Mouse (Mus musculus) hindbrain, embryonic 15.5 days (tissue): ENCODE results near the gene Gm45785. TPM values are rescaled to one million over a fixed set of nuclear protein-coding genes. Genes with fewer than 3 reads are reported as not detected.
A peak's percentile ranks its signal among the peaks of the same experiment; 100 is the strongest.
"Not testable (repeated sequence)": the region's sequence is repeated elsewhere in the genome, so short reads cannot be mapped to it uniquely, and the experiment has no call there.

Experiments
- ATAC-seq: fragments of 200-750 bp; cut with Nextera tagmentation; 2 replicates; pipeline ENCODE4 v1.8.0; 2017; ENCODE audit warnings: low read depth, moderate number of reproducible peaks, moderate TSS enrichment; ENCODE audit not compliant: low FRiP score
- H3K27ac ChIP-seq: fragments of 300-500 bp; sonication (generic); replicated peaks from 2 replicates; pipeline ENCODE4 v1.5.1; 2015; ENCODE audit warnings: mild to moderate bottlenecking, inconsistent platforms
- H3K27me3 ChIP-seq: fragments of 300-500 bp; sonication (generic); 2 replicates; pipeline ENCODE4 v1.6.1; 2015; ENCODE audit warnings: control low read depth, inconsistent platforms
- H3K36me3 ChIP-seq: fragments of 300-500 bp; sonication (generic); 2 replicates; pipeline ENCODE4 v1.6.1; 2015; ENCODE audit warnings: control low read depth, inconsistent platforms
- H3K4me1 ChIP-seq: fragments of 300-500 bp; sonication (generic); replicated peaks from 2 replicates; pipeline ENCODE4 v1.6.1; 2015; ENCODE audit warnings: control low read depth, inconsistent platforms
- H3K4me2 ChIP-seq: fragments of 300-500 bp; sonication (generic); 2 replicates; pipeline ENCODE4 v1.6.1; 2015; ENCODE audit warnings: moderate library complexity, mild to moderate bottlenecking, inconsistent platforms
- H3K4me3 ChIP-seq: fragments of 300-500 bp; sonication (generic); 2 replicates; pipeline ENCODE4 v1.5.1; 2015; ENCODE audit warnings: mild to moderate bottlenecking, inconsistent platforms
- H3K9ac ChIP-seq: fragments of 300-500 bp; sonication (generic); 2 replicates; pipeline ENCODE4 v1.6.1; 2015; ENCODE audit warnings: inconsistent platforms
- H3K9me3 ChIP-seq: fragments of 300-500 bp; sonication (generic); 2 replicates; pipeline ENCODE4 v1.6.1; 2016; ENCODE audit warnings: control low read depth, inconsistent platforms
- WGBS: fragments of 180-500 bp; shearing (Covaris S2); methylation state at CpG from one replicate; pipeline ENCODE4 v1.1.7; 2015; 5-methylcytosine and 5-hydroxymethylcytosine counted together
- polyA plus RNA-seq: library from polyadenylated mRNA; unstranded; fragments of >200 nt; fragmentation: Nextera tagmentation; extraction: Ambion mirVana; gene quantifications from 2 replicates; pipeline ENCODE4 v1.2.1, GENCODE M21; 2015

Gene Gm45785
- not detected in 2 replicates for polyA plus RNA-seq

DNA sequence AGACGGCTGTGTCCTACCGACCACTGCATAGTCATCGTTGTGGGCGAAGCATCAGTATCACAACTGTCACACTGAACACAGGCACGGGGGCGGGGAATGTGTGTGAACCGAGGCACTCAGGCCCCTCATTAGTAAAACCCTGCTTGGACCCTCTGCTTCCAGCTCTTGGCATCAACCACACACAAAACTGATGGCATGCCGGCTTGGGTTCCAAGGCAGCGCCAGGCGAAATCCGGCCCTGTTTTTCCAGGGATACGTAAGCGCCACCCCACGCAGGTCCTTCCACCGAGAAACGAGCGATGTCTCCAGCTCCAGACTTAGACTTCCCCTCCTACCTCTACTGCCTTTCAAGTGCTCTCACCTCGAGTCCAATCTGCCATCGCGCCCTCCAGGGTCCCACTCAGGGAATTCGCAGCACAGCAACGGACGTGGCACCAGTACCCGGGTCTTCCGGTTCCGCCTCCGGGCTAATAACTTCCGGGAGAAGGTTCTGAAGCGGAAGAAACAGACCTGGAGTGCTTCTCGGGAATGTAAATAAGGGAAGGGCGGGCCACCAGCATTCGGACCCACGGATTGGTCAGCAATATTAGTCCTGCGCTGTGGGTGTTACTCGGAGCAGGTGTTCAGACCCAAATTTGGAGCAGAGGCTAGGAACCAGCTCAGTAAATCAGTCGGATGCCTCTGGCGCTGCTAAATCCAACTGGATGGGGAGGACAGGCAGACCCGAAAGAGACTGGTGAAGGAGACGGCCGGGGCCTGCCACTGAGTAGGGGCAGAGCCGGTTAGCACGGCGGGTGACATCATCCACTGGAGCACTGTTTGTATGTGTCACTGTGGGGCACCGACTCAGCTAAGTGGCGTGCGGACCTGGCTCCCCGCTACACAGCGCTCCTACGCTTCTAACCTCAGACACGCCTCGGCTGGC, at the start of gene Gm45785:
Gene Gm45785, minus strand, starts transcription at position 472 of the 925 bp plus-strand sequence.
- Histone ChIP-seq H3K4me2 (peak within 1 kb of the TSS; percentile 80), H3K9ac (peak within 1 kb of the TSS; percentile 90), H3K4me1 (peaks cover 36% of the 10 kb centered on the region), H3K36me3 (peaks cover 38% of the 10 kb centered on the region), H3K9me3 (no peaks in the 10 kb centered on the region), H3K4me3 (peak within 1 kb of the TSS; percentile 90), H3K27me3 (no peaks in the 10 kb centered on the region), H3K27ac (peak within 1 kb of the TSS; percentile 93)
- 1% methylated on average over 51 of the region's 51 CpGs for WGBS
- peak; percentile 82 for ATAC-seq

DNA sequence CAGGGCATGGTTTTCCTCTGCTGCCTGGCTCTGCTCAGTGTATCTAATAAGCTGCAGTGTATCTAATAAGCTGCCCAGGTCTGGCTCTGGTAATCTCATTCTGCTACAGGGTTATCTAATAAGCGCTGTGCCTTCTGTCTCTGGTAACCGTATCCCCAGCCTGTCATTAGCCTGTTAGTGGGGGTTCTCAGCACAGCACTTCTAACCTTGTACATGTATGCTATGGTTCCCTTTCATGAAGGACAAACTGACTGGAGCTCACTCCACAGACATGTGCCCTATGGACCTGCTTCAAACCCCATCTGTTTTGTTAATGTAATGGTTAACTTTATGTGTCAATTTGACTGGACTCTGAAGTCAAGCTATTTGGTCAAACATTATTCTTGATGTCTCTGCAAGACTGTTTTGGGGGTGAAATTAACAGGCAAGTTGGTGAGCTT, 49.5 kb upstream of the Gm45785 start:
- no peak overlapping the region for H3K4me3 ChIP-seq
- no peak overlapping the region for H3K4me2 ChIP-seq
- no peak overlapping the region for H3K9ac ChIP-seq
- H3K27ac ChIP-seq, result no peak overlapping the region
- no peaks in the 10 kb centered on the region for H3K36me3 ChIP-seq
- 83% methylated on average over 2 of the region's 2 CpGs for WGBS
- no peaks in the 10 kb centered on the region for H3K9me3 ChIP-seq
- peaks cover 11% of the 10 kb centered on the region for H3K4me1 ChIP-seq
- no peaks in the 10 kb centered on the region for H3K27me3 ChIP-seq
- no peak for ATAC-seq

DNA sequence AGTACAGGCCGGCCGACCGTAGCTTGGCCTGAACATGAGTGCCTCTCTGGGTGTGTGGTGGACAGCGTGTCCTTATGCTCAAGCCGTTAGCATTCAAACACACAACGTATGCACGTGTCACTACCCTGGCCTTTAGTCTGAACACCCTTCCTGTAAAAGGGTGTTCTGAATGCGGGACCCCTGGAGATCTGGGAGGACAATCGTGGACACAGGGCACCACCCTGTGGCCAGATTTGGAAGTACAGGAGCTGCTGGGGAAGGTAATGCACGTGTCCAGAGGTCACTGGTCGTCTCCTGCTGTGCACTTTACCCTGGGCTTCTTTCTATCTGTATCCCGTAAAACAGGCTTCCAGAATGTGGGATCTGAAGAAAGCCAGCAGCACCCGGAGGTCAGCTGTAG, 47.1 kb upstream of the Gm45785 start:
- no peaks in the 10 kb centered on the region for H3K9me3 ChIP-seq
- peak; percentile 55 for ATAC-seq
- 25% methylated on average over 13 of the region's 13 CpGs for WGBS

DNA sequence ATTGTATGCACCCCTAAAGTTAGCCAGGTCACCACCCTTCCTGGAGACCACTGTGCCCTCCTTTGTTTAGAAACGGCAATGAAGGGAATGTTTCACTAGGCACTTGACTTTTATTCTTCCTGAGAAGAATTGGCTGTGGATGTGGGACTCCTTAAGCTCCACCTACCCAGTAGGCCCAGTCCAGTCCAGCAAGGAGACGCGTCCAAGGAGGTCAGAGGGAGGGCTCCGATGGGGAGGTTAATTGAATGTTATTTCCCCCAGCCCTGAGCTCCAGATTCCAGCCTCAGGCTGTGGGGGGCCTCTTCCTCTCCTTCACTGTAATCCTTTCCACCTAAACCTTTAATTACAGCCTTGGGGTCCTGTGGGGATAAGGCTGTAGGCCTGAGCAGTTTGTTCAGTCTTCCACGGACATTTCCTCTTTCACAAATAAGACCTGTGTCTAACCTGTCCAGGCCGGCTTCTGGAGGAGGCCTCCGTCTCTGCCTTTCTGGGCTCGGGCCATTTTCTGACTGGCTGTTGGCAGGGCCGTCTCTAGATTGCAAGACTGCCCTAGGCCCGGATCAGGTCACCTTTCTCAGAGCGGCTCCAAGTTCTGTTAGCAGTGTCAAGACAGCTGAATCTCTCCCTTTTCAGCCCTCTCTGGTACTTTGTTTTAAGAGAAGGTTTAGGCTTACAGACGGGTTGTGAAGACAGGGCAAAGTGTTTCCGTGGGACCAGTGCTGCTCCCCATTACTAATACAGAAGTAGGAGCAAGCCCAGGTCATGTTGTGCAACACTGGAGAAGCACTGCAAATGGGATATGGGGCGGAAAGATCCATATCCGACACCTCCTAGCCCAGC, 46.1 kb upstream of the Gm45785 start:
- H3K36me3 ChIP-seq, result peaks cover 17% of the 10 kb centered on the region
- peaks cover 6% of the 10 kb centered on the region for H3K4me1 ChIP-seq
- H3K9ac ChIP-seq, result no peak overlapping the region
- 83% methylated on average over 15 of the region's 15 CpGs for WGBS
- ATAC-seq, result no peak
- no peaks in the 10 kb centered on the region for H3K27me3 ChIP-seq
- no peak overlapping the region for H3K27ac ChIP-seq
- H3K9me3 ChIP-seq, result no peaks in the 10 kb centered on the region
- no peak overlapping the region for H3K4me2 ChIP-seq
- no peak overlapping the region for H3K4me3 ChIP-seq

More for the DNA sequence above, 47.1 kb upstream of the Gm45785 start:
- H3K4me3 ChIP-seq, result no peak overlapping the region
- H3K4me2 ChIP-seq, result 0 out of 2 replicates have a peak overlapping the region, but pooled peaks have one; percentile 13
- H3K4me1 ChIP-seq, result peaks cover 6% of the 10 kb centered on the region
- H3K36me3 ChIP-seq, result peaks cover 8% of the 10 kb centered on the region
- no peaks in the 10 kb centered on the region for H3K27me3 ChIP-seq
- no peak overlapping the region for H3K9ac ChIP-seq
- no peak overlapping the region for H3K27ac ChIP-seq

DNA sequence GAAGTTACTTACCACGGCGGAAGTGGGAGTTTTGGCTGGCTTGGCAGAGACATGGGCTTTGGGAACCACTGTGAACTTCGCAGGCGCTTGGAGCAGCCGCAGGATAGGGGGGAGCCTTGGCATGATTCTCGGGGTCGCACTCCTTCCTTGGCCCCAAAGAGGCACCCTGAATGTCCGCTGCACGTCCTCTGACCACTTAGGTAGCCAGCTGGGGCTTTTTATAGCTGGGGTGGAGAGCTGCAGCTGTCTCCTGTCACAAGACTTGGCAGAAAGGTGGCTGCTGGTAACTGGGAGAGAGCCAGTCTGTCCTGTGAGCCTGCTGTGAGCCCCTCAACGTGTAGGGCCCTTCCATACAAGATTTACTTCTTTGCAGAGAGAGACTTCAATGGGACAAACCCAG, 44.1 kb upstream of the Gm45785 start, which contains the start of gene Cox8b:
Gene Cox8b, minus strand, starts transcription at position 227 of the 400 bp plus-strand sequence.
- Histone ChIP-seq H3K4me1 (peaks cover 6% of the 10 kb centered on the region), H3K27me3 (no peaks in the 10 kb centered on the region), H3K36me3 (peaks cover 31% of the 10 kb centered on the region), H3K9ac (no peak within 1 kb of the TSS), H3K9me3 (no peaks in the 10 kb centered on the region), H3K27ac (no peak within 1 kb of the TSS), H3K4me3 (no peak within 1 kb of the TSS), H3K4me2 (no peak within 1 kb of the TSS)
- ATAC-seq, result no peak
- 77% methylated on average over 10 of the region's 10 CpGs for WGBS

DNA sequence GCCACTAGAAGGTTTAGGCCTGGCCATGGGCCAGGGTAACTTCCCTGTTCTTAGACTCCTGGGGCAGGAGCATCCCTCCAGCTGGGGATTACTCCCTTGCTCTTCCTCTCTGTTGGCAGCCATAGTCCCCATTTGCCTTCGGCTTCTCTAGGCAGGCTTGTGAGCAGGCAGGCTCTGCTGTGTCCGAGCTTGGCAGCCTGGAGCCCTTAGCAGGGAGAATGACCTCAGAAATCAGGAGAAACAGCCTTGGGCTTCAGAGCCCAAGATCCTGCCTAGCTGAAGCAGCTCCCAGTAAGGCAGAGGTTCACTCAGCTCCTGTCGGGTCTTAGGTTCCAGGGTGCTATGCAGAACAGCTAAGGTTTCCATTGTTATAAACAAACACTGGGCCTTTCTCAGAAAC, 43.0 kb upstream of the Gm45785 start:
- no peak for ATAC-seq
- 79% methylated on average over 3 of the region's 3 CpGs for WGBS
- peaks cover 41% of the 10 kb centered on the region for H3K36me3 ChIP-seq

DNA sequence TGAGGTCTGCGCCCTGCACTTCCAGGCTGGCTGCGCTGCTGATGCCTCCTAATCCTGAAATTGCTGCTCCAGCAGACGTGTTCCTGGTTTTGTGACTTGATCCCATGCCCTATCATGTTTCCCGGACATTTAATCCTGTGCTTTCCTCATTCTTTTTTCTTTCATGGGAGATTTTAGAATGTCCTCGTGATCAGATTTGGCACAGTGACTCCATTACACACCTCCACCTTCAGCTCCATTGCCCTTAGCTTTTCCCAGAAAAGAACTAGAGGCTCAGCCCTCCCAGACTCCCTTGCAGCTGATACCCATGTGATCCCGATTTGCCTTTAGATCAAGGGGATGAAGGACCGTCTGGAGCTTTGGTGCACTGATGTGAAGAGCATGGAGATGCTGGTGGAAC, 41.7 kb upstream of the Gm45785 start:
- Histone ChIP-seq H3K27ac (no peak overlapping the region), H3K4me2 (no peak overlapping the region), H3K36me3 (peaks cover 47% of the 10 kb centered on the region), H3K27me3 (no peaks in the 10 kb centered on the region), H3K4me1 (no peaks in the 10 kb centered on the region; the same call in 1 of the 2 replicates), H3K4me3 (no peak overlapping the region), H3K9ac (no peak overlapping the region), H3K9me3 (no peaks in the 10 kb centered on the region)
- 94% methylated on average over 7 of the region's 7 CpGs for WGBS
- no peak for ATAC-seq

More for the DNA sequence above, 43.0 kb upstream of the Gm45785 start:
- Histone ChIP-seq H3K4me3 (no peak overlapping the region), H3K4me1 (peaks cover 6% of the 10 kb centered on the region), H3K4me2 (no peak overlapping the region), H3K27me3 (no peaks in the 10 kb centered on the region), H3K9me3 (no peaks in the 10 kb centered on the region), H3K9ac (no peak overlapping the region), H3K27ac (no peak overlapping the region)

DNA sequence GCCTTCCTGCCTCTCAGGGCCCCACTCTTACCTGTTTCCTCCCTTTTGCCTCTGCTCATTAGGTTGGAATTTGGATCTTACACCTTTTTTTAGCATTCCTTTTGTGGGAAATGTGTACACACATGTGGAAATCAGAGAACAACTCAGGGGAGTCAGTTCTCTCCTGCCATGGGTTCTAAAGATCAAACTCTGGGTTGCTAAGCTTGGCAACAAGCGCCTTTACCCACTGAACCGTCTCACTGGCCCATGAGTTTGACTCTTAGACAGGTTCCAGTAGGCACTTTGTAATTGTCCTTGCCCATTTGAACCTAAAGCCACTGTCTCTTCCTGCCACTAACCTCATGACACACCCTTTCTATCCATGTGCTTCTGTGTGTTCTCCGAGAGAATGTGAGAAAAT, 38.5 kb upstream of the Gm45785 start:
- no peaks in the 10 kb centered on the region for H3K27me3 ChIP-seq
- no peaks in the 10 kb centered on the region for H3K4me1 ChIP-seq
- H3K36me3 ChIP-seq, result peaks cover 66% of the 10 kb centered on the region
- no peak for ATAC-seq
- 94% methylated on average over 3 of the region's 3 CpGs for WGBS
- no peak overlapping the region for H3K27ac ChIP-seq
- no peak overlapping the region for H3K4me3 ChIP-seq
- H3K9ac ChIP-seq, result no peak overlapping the region
- no peak overlapping the region for H3K4me2 ChIP-seq
- no peaks in the 10 kb centered on the region for H3K9me3 ChIP-seq

DNA sequence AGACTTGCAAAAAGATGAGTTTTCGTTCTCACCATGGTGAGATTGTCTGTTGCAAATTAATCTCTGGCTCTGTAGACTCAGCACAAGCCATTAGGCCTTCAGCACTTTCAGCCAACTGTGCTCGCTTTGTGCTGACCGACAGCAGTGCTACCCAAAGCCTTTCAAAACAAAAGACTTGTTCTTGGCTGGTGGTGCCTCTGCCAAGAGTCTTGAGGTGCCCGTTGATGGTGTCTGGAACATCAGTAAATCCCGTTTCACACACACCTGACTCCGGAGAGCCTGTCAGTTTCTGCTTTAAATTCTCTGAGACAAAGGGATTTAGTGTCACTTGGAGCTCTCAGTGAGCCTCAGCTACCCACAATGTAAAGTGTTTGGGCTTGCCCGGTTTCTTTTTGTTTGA, 37.9 kb upstream of the Gm45785 start:
- Histone ChIP-seq H3K4me2 (no peak overlapping the region), H3K36me3 (peaks cover 71% of the 10 kb centered on the region), H3K27ac (no peak overlapping the region), H3K27me3 (no peaks in the 10 kb centered on the region), H3K9me3 (no peaks in the 10 kb centered on the region), H3K4me1 (no peaks in the 10 kb centered on the region), H3K4me3 (no peak overlapping the region), H3K9ac (no peak overlapping the region)
- WGBS, result 93% methylated on average over 7 of the region's 7 CpGs
- no peak for ATAC-seq

DNA sequence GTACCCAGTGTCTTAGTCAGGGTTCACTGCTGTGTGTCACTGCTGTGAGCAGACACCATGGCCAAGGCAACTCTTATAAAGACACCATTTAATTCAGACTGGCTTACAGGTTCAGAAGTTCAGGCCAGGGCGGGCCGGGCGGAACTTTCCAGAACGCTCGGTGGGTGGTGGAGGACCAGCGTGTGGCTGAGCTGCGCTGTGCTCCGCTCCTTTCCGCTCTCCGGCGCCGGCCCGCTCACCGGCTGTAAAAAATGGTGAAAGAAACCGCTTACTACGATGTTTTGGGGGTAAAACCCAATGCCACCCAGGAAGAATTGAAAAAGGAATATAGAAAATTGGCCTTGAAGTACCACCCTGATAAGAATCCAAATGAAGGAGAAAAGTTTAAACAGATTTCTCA, 34.5 kb upstream of the Gm45785 start:
- not testable (repeated sequence) for H3K4me2 ChIP-seq, ATAC-seq, H3K27ac ChIP-seq, H3K9me3 ChIP-seq, H3K4me1 ChIP-seq, H3K4me3 ChIP-seq, H3K9ac ChIP-seq, H3K27me3 ChIP-seq
- peaks cover 65% of the 10 kb centered on the region for H3K36me3 ChIP-seq
- WGBS, result 96% methylated on average over 16 of the region's 16 CpGs

DNA sequence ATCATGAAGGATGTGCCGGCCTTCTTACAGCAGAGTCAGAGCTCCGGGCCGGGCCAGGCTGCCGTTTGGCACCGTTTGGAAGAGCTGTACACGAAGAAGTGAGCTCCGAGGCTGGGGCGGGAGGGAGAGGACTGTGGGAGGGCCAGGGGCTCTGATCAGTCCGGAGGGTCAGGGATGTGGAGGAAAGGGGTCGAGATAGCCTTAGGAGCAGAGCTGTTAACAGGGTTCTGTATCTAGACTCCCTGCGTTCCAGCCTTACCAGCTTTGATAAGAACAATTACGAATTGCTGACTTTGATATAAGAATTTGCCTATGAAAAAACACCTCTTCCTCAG, 26.3 kb upstream of the Gm45785 start:
- 0% methylated on average over 12 of the region's 12 CpGs for WGBS
- peak overlapping the region; percentile 62 for H3K4me3 ChIP-seq
- peak overlapping the region; percentile 86 for H3K27ac ChIP-seq
- H3K4me1 ChIP-seq, result peaks cover 19% of the 10 kb centered on the region
- no peaks in the 10 kb centered on the region for H3K9me3 ChIP-seq
- H3K9ac ChIP-seq, result peak overlapping the region; percentile 69
- peaks cover 14% of the 10 kb centered on the region for H3K36me3 ChIP-seq
- peak overlapping the region; percentile 61 for H3K4me2 ChIP-seq
- peak; percentile 57; the same call in 1 of the 2 replicates for ATAC-seq
- no peaks in the 10 kb centered on the region for H3K27me3 ChIP-seq
